Mouse (Mus musculus): ENCODE data around the gene Mtmr14. TPM values are rescaled to one million over a fixed set of nuclear protein-coding genes. Genes with fewer than 3 reads are reported as not detected.

Gene Mtmr14
- polyA plus RNA-seq, 1 experiment, result 38.6 TPM

- TF ChIP-seq POLR2A (IDR thresholded peaks at IDR 0.05; ENCODE audit: borderline replicate concordance, extremely low read depth, insufficient read depth, insufficient read length, poor library complexity, severe bottlenecking) (no peak), CTCF (IDR thresholded peaks at IDR 0.05; ENCODE audit: borderline replicate concordance, extremely low read depth, insufficient read depth, insufficient read length) (no peak)
- no peak for DNase-seq (ENCODE audit: low read depth)
Observed at GRCm38 (mm10) chr6:113245585-113245984, 7.9 kb downstream of the Mtmr14 start.

DNA sequence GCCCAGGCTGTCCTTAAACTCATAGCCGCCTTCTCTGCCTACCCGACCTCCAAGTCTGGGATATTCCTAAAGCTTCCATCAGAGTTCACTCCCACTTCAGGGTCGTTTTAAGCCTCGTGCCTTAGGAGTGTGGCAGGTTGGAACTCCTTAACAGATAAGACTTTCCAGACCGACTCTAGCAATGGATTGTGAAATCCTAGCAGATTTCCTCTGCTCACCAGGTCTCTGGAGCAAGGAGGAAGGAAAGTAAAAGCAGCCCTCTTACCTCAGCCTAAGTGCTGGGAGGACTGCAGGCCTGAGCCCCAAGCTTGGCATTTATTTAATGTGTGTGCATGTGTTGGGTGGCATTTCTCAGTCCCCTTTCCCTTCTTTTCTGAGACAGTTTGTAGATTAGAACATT is 13.1 kb downstream of the Mtmr14 start:
- TF ChIP-seq CTCF (IDR thresholded peaks at IDR 0.05; ENCODE audit: borderline replicate concordance, extremely low read depth, insufficient read depth, insufficient read length) (no peak), POLR2A (IDR thresholded peaks at IDR 0.05; ENCODE audit: borderline replicate concordance, extremely low read depth, insufficient read depth, insufficient read length, poor library complexity, severe bottlenecking) (no peak)
- DNase-seq (ENCODE audit: low read depth), result no peak

- no peak for TF ChIP-seq CTCF (IDR thresholded peaks at IDR 0.05; ENCODE audit: borderline replicate concordance, extremely low read depth, insufficient read depth, insufficient read length)
- no peak for TF ChIP-seq POLR2A (IDR thresholded peaks at IDR 0.05; ENCODE audit: borderline replicate concordance, extremely low read depth, insufficient read depth, insufficient read length, poor library complexity, severe bottlenecking)
- DNase-seq (ENCODE audit: low read depth), result no peak
Observed at GRCm38 (mm10) chr6:113251921-113252320, 14.3 kb downstream of the Mtmr14 start.

DNA sequence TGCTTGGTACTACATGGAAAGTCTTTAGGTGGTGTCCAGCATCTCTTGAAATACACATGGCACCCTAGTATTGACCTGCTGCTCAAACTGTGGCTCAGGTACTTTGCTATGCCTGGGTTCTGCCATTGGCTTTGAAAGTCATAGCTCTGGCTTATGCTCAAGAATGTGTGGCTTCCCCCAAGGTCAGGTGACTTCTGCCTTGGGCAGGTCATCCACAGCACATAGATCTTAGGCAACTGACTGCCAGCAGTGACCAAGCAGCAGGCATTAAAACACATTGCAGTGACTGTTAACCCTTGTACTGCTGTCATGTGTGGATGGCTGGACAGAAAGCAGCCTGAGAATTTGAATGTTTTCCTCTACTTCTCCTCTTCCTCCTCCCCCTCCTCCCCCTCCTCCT is 17.3 kb downstream of the Mtmr14 start:
- TF ChIP-seq POLR2A (IDR thresholded peaks at IDR 0.05; ENCODE audit: borderline replicate concordance, extremely low read depth, insufficient read depth, insufficient read length, poor library complexity, severe bottlenecking) (no peak), CTCF (IDR thresholded peaks at IDR 0.05; ENCODE audit: borderline replicate concordance, extremely low read depth, insufficient read depth, insufficient read length) (no peak)

GRCm38 (mm10) chr6:113261174-113261858 is 23.7 kb downstream of the Mtmr14 start:
- TF ChIP-seq CTCF (IDR thresholded peaks at IDR 0.05; ENCODE audit: borderline replicate concordance, extremely low read depth, insufficient read depth, insufficient read length) (no peak), POLR2A (IDR thresholded peaks at IDR 0.05; ENCODE audit: borderline replicate concordance, extremely low read depth, insufficient read depth, insufficient read length, poor library complexity, severe bottlenecking) (no peak)
- no peak for DNase-seq (ENCODE audit: low read depth)

More for the DNA sequence above, 17.3 kb downstream of the Mtmr14 start:
- no peak for DNase-seq (ENCODE audit: low read depth)

- TF ChIP-seq POLR2A (IDR thresholded peaks at IDR 0.05; ENCODE audit: borderline replicate concordance, extremely low read depth, insufficient read depth, insufficient read length, poor library complexity, severe bottlenecking), result no peak
- no peak for TF ChIP-seq CTCF (IDR thresholded peaks at IDR 0.05; ENCODE audit: borderline replicate concordance, extremely low read depth, insufficient read depth, insufficient read length)
- peak; percentile 13 for DNase-seq (ENCODE audit: low read depth)
Observed at GRCm38 (mm10) chr6:113263531-113263930, 25.9 kb downstream of the Mtmr14 start.

DNA sequence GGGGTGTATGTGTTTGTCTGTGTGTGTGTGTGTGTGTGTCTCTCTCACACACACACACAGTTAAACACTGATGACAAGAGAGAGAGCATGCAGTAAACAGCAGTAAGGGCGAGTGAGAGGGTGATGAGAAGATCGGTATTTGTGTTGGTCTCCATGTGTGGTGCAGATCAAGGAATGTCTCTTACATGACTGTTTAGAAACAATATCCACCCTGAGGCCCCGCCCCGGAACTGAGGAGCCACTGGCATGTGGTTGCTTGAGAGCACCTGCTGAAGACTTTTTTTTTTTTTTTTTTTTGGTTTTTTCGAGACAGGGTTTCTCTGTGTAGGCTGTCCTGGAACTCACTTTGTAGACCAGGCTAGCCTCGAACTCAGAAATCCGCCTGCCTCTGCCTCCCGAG is 26.8 kb downstream of the Mtmr14 start:
- TF ChIP-seq CTCF (IDR thresholded peaks at IDR 0.05; ENCODE audit: borderline replicate concordance, extremely low read depth, insufficient read depth, insufficient read length), result no peak
- no peak for TF ChIP-seq POLR2A (IDR thresholded peaks at IDR 0.05; ENCODE audit: borderline replicate concordance, extremely low read depth, insufficient read depth, insufficient read length, poor library complexity, severe bottlenecking)
- no peak for DNase-seq (ENCODE audit: low read depth)

DNA sequence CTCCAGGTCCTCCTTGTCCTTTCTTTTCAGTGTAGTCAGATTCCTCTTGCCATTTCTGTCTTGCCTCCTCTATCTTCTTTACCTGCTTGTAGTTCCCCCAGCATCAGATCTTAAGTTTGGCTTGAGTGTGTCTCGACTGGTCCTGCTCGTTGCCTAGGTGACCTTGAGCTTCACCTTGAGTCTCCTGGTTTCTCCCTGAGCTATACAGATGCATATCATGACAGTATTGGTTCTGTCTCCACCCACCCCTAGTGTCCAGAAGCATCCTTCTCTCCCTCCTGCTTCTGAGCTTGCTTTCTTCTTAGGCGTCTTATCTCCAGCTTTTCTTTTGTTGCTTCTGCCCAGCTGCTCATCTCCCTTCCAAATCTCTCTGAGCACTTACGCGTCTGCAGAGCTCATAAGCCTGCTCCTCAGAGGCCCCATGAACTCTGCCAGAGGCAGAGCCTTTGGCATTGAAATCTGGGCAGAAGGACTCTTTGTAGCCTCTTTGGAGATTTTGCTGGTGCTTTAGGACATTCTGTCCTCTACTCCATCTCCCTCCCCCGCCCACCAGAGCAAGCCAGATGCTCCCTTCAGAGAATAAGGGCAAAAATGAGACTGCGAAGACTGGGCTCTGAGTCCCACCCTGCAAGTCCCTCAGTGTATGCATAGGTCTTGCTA is 29.5 kb downstream of the Mtmr14 start:
- no peak for DNase-seq (ENCODE audit: low read depth)
- TF ChIP-seq CTCF (IDR thresholded peaks at IDR 0.05; ENCODE audit: borderline replicate concordance, extremely low read depth, insufficient read depth, insufficient read length) (no peak), POLR2A (IDR thresholded peaks at IDR 0.05; ENCODE audit: borderline replicate concordance, extremely low read depth, insufficient read depth, insufficient read length, poor library complexity, severe bottlenecking) (no peak)

DNA sequence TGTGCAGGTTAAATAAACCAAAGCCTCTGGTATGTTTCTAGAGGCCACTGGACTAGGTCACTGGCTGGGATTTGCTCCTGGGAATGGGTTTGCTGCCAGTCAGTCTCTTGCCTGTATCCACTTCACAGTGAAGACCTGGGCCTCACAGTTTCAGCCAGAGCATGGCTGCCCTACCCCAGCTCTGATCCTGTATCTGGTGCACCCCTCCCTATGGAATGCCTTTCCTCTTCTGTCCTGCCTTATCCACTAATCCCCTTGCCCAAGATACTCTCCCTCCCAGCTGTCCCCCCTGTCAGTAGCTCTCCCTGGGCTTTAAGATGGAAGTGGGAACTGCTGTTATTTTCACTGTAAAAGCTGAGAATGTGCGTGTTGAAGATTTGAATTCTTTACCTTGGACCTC is 30.3 kb downstream of the Mtmr14 start:
- DNase-seq (ENCODE audit: low read depth), result no peak
- TF ChIP-seq POLR2A (IDR thresholded peaks at IDR 0.05; ENCODE audit: borderline replicate concordance, extremely low read depth, insufficient read depth, insufficient read length, poor library complexity, severe bottlenecking) (no peak), CTCF (IDR thresholded peaks at IDR 0.05; ENCODE audit: borderline replicate concordance, extremely low read depth, insufficient read depth, insufficient read length) (no peak)

DNA sequence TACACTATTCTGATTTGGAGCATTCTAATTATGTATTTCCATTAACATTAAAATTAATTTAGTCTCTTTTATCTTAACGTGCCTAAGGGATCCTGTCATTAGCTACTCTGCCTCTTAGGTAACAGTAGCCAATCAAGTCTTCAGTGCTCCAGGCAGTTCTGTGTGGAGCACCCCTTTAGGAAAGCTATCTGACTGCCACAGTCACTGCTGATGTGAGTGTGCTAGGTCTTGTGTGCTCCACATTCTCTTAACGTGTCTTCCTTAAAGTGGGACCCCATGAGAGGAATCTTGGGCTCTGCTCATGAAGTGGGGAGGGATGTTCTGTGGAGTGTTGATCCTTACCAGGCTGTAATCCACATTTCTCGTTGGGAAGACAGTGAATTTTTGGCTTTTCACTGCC is 34.7 kb downstream of the Mtmr14 start:
- TF ChIP-seq POLR2A (IDR thresholded peaks at IDR 0.05; ENCODE audit: borderline replicate concordance, extremely low read depth, insufficient read depth, insufficient read length, poor library complexity, severe bottlenecking) (no peak), CTCF (IDR thresholded peaks at IDR 0.05; ENCODE audit: borderline replicate concordance, extremely low read depth, insufficient read depth, insufficient read length) (no peak)
- DNase-seq (ENCODE audit: low read depth), result no peak

DNA sequence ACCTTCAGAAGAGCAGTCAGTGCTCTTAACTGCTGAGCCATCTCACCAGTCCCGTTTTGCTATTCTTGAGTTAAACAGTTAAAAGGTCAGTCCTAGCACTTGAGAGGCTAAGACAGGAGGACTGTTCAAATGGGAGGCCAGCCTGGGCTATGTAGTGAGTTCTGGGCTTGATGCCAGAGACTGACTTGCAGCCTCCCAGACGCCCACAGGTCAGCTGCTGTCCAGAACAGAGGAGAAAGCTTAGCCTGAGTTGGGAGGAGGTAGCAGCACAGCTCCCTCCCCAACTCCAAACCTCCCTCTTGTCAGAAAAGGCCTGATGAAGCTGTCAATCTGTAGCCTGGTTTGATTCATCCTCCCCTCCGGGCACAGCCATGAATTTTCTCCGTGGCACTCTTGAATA is 39.2 kb downstream of the Mtmr14 start:
- TF ChIP-seq POLR2A (IDR thresholded peaks at IDR 0.05; ENCODE audit: borderline replicate concordance, extremely low read depth, insufficient read depth, insufficient read length, poor library complexity, severe bottlenecking), result no peak
- no peak for TF ChIP-seq CTCF (IDR thresholded peaks at IDR 0.05; ENCODE audit: borderline replicate concordance, extremely low read depth, insufficient read depth, insufficient read length)

DNA sequence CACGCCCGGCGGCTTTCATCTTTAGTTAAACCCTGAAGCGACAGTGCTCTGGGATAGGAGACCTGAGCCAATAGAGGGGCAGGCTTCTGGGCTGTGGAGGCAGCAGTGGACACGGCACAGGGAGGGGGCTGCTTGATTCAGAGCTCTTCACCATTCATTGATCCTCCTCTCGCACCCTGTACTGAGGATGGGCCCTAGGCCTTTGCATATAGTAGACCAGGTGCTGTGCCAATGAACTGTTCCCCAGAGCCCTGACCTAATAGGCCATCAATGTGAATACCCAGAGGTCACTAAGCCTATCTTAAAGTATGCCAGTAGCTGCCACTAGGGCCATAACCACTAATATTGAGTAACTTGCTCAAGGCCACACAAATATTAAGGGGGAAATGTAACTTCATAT is 44.0 kb downstream of the Mtmr14 start:
- DNase-seq (ENCODE audit: low read depth), result no peak
- TF ChIP-seq POLR2A (IDR thresholded peaks at IDR 0.05; ENCODE audit: borderline replicate concordance, extremely low read depth, insufficient read depth, insufficient read length, poor library complexity, severe bottlenecking), result no peak
- TF ChIP-seq CTCF (IDR thresholded peaks at IDR 0.05; ENCODE audit: borderline replicate concordance, extremely low read depth, insufficient read depth, insufficient read length), result no peak

More for the DNA sequence above, 39.2 kb downstream of the Mtmr14 start:
- DNase-seq (ENCODE audit: low read depth), result no peak
